Mouse (Mus musculus): Measurements from ENCODE around the gene Fth1. TPM values are rescaled to one million over a fixed set of nuclear protein-coding genes. Genes with fewer than 3 reads are reported as not detected.
A peak's percentile ranks its signal among the peaks of the same experiment; 100 is the strongest.

Fth1 gene
- polyA plus RNA-seq, 1 experiment: 606 TPM

- Histone ChIP-seq H3K27me3 (ENCODE audit: control insufficient read depth, insufficient read depth, low read length, poor library complexity, severe bottlenecking) (no peaks in the 10 kb centered on the region), H3K4me1 (ENCODE audit: control insufficient read depth, insufficient read depth, low read length) (peaks cover 9% of the 10 kb centered on the region), H3K9ac (ENCODE audit: low read depth, poor library complexity, severe bottlenecking) (no peak overlapping the region), H3K27ac (ENCODE audit: insufficient read depth, low read length) (peak overlapping the region; percentile 44), H3K9me3 (replicated peaks; ENCODE audit: control insufficient read depth, insufficient read depth, low read length, poor library complexity, severe bottlenecking) (no peaks in the 10 kb centered on the region), H3K36me3 (ENCODE audit: control insufficient read depth, insufficient read depth, low read length, poor library complexity, severe bottlenecking) (no peaks in the 10 kb centered on the region), H3K4me3 (ENCODE audit: low read depth, low read length) (no peak overlapping the region)
- TF ChIP-seq EP300 (IDR thresholded peaks at IDR 0.05; ENCODE audit: insufficient read depth, low read depth, low read length): peak; percentile 87
- no peak for TF ChIP-seq CTCF (IDR thresholded peaks at IDR 0.05; ENCODE audit: low read depth, low read length)
Measured at GRCm38 (mm10) chr19:10013913-10014312, 33.5 kb downstream of the Fth1 start.

GRCm38 (mm10) chr19:10014824-10015223, 34.4 kb downstream of the Fth1 start:
- Histone ChIP-seq H3K9ac (ENCODE audit: low read depth, poor library complexity, severe bottlenecking) (no peak overlapping the region), H3K36me3 (ENCODE audit: control insufficient read depth, insufficient read depth, low read length, poor library complexity, severe bottlenecking) (no peaks in the 10 kb centered on the region), H3K27me3 (ENCODE audit: control insufficient read depth, insufficient read depth, low read length, poor library complexity, severe bottlenecking) (no peaks in the 10 kb centered on the region), H3K4me1 (ENCODE audit: control insufficient read depth, insufficient read depth, low read length) (peaks cover 11% of the 10 kb centered on the region), H3K4me3 (ENCODE audit: low read depth, low read length) (no peak overlapping the region), H3K27ac (ENCODE audit: insufficient read depth, low read length) (no peak overlapping the region), H3K9me3 (replicated peaks; ENCODE audit: control insufficient read depth, insufficient read depth, low read length, poor library complexity, severe bottlenecking) (no peaks in the 10 kb centered on the region)
- TF ChIP-seq EP300 (IDR thresholded peaks at IDR 0.05; ENCODE audit: insufficient read depth, low read depth, low read length): no peak
- no peak for TF ChIP-seq POLR2A (IDR thresholded peaks at IDR 0.05; ENCODE audit: insufficient read depth, low read length)
- TF ChIP-seq CTCF (IDR thresholded peaks at IDR 0.05; ENCODE audit: low read depth, low read length): no peak

GRCm38 (mm10) chr19:10015442-10015841, 35.0 kb downstream of the Fth1 start:
- Histone ChIP-seq H3K4me1 (ENCODE audit: control insufficient read depth, insufficient read depth, low read length) (peaks cover 11% of the 10 kb centered on the region), H3K27me3 (ENCODE audit: control insufficient read depth, insufficient read depth, low read length, poor library complexity, severe bottlenecking) (no peaks in the 10 kb centered on the region), H3K4me3 (ENCODE audit: low read depth, low read length) (no peak overlapping the region), H3K9me3 (replicated peaks; ENCODE audit: control insufficient read depth, insufficient read depth, low read length, poor library complexity, severe bottlenecking) (no peaks in the 10 kb centered on the region), H3K36me3 (ENCODE audit: control insufficient read depth, insufficient read depth, low read length, poor library complexity, severe bottlenecking) (no peaks in the 10 kb centered on the region), H3K27ac (ENCODE audit: insufficient read depth, low read length) (no peak overlapping the region), H3K9ac (ENCODE audit: low read depth, poor library complexity, severe bottlenecking) (no peak overlapping the region)
- TF ChIP-seq CTCF (IDR thresholded peaks at IDR 0.05; ENCODE audit: low read depth, low read length): no peak

GRCm38 (mm10) chr19:10016151-10016550, 35.8 kb downstream of the Fth1 start:
- Histone ChIP-seq H3K4me1 (ENCODE audit: control insufficient read depth, insufficient read depth, low read length) (peaks cover 10% of the 10 kb centered on the region), H3K27me3 (ENCODE audit: control insufficient read depth, insufficient read depth, low read length, poor library complexity, severe bottlenecking) (no peaks in the 10 kb centered on the region), H3K36me3 (ENCODE audit: control insufficient read depth, insufficient read depth, low read length, poor library complexity, severe bottlenecking) (no peaks in the 10 kb centered on the region), H3K9ac (ENCODE audit: low read depth, poor library complexity, severe bottlenecking) (no peak overlapping the region), H3K27ac (ENCODE audit: insufficient read depth, low read length) (no peak overlapping the region), H3K9me3 (replicated peaks; ENCODE audit: control insufficient read depth, insufficient read depth, low read length, poor library complexity, severe bottlenecking) (no peaks in the 10 kb centered on the region), H3K4me3 (ENCODE audit: low read depth, low read length) (no peak overlapping the region)
- TF ChIP-seq CTCF (IDR thresholded peaks at IDR 0.05; ENCODE audit: low read depth, low read length): no peak
- TF ChIP-seq EP300 (IDR thresholded peaks at IDR 0.05; ENCODE audit: insufficient read depth, low read depth, low read length): no peak
- no peak for TF ChIP-seq POLR2A (IDR thresholded peaks at IDR 0.05; ENCODE audit: insufficient read depth, low read length)

GRCm38 (mm10) chr19:10017637-10018526, 37.5 kb downstream of the Fth1 start:
- no peak overlapping the region for H3K9ac ChIP-seq (ENCODE audit: low read depth, poor library complexity, severe bottlenecking)
- H3K4me1 ChIP-seq (ENCODE audit: control insufficient read depth, insufficient read depth, low read length): peaks cover 7% of the 10 kb centered on the region
- H3K4me3 ChIP-seq (ENCODE audit: low read depth, low read length): peak overlapping the region; percentile 60
- TF ChIP-seq POLR2A (IDR thresholded peaks at IDR 0.05; ENCODE audit: insufficient read depth, low read length) (peak; percentile 60), CTCF (IDR thresholded peaks at IDR 0.05; ENCODE audit: low read depth, low read length) (no peak), EP300 (IDR thresholded peaks at IDR 0.05; ENCODE audit: insufficient read depth, low read depth, low read length) (peak; percentile 58)
- no peaks in the 10 kb centered on the region for H3K27me3 ChIP-seq (ENCODE audit: control insufficient read depth, insufficient read depth, low read length, poor library complexity, severe bottlenecking)
- no peaks in the 10 kb centered on the region for H3K36me3 ChIP-seq (ENCODE audit: control insufficient read depth, insufficient read depth, low read length, poor library complexity, severe bottlenecking)
- no peaks in the 10 kb centered on the region for H3K9me3 ChIP-seq (replicated peaks; ENCODE audit: control insufficient read depth, insufficient read depth, low read length, poor library complexity, severe bottlenecking)
- H3K27ac ChIP-seq (ENCODE audit: insufficient read depth, low read length): no peak overlapping the region

GRCm38 (mm10) chr19:10018527-10018818, 38.1 kb downstream of the Fth1 start:
- Histone ChIP-seq H3K36me3 (ENCODE audit: control insufficient read depth, insufficient read depth, low read length, poor library complexity, severe bottlenecking) (no peaks in the 10 kb centered on the region), H3K9ac (ENCODE audit: low read depth, poor library complexity, severe bottlenecking) (no peak overlapping the region), H3K27ac (ENCODE audit: insufficient read depth, low read length) (no peak overlapping the region), H3K27me3 (ENCODE audit: control insufficient read depth, insufficient read depth, low read length, poor library complexity, severe bottlenecking) (no peaks in the 10 kb centered on the region), H3K4me1 (ENCODE audit: control insufficient read depth, insufficient read depth, low read length) (peaks cover 7% of the 10 kb centered on the region), H3K4me3 (ENCODE audit: low read depth, low read length) (peak overlapping the region; percentile 60), H3K9me3 (replicated peaks; ENCODE audit: control insufficient read depth, insufficient read depth, low read length, poor library complexity, severe bottlenecking) (no peaks in the 10 kb centered on the region)
- TF ChIP-seq CTCF (IDR thresholded peaks at IDR 0.05; ENCODE audit: low read depth, low read length) (no peak), EP300 (IDR thresholded peaks at IDR 0.05; ENCODE audit: insufficient read depth, low read depth, low read length) (no peak), POLR2A (IDR thresholded peaks at IDR 0.05; ENCODE audit: insufficient read depth, low read length) (no peak)

Data from ES-Bruce4 (cell line).